In the genomic region with DNA sequence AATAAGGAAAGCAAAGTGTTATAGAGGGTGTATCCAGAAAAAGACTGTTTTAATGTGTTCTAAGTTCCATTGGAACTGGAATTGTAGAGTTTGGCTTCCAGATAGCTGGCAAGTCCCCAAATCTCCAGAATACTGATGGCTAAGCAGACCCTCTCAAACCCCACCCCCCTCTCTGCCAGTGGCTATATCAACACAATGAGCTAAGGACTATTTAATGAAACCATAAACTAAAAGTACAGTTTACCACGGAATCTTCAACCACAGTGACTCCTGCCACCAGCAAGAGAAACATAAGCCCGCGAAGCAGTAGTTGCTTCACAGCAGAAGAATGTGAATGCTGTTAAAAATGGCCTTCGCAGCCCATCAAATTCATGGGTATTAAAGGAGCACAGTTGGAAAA, we compare ENCODE assay signal across 16 mouse cellular contexts. TPM values are rescaled to one million over a fixed set of nuclear protein-coding genes. Genes with fewer than 3 reads are reported as not detected.
A peak's percentile ranks its signal among the peaks of the same experiment; 100 is the strongest.
DNase-seq lines count a peak whose midpoint lies in the region; ATAC-seq and TF ChIP-seq lines count a peak whose summit lies in the region.
"Had no signal": no experiment of that assay in that cellular context is flagged by ENCODE, and none has a peak within 500 bp of the region (broad histone marks: within the 10 kb centered on the region; RNA-seq: fewer than 3 reads in every experiment).

No protein-coding gene starts in this region.

- no peak overlapping the region for H3K9ac ChIP-seq in forebrain, embryonic 14.5 days (ENCODE audit: low read length)
- H3K9ac ChIP-seq: hindbrain, embryonic 14.5 days; liver, embryonic 15.5 days had no signal

- no peak for TF ChIP-seq POLR2A in myocyte (IDR thresholded peaks at IDR 0.05; ENCODE audit: insufficient read length, low read depth)

- TF ChIP-seq CTCF in left cerebral cortex, adult 2 months (IDR thresholded peaks at IDR 0.05): no peak

- peaks cover 6% of the 10 kb centered on the region for H3K4me1 ChIP-seq in forebrain, embryonic 14.5 days (ENCODE audit: control insufficient read depth, insufficient read depth, low read length)
- peaks cover 55% of the 10 kb centered on the region for H3K4me1 ChIP-seq in forebrain, embryonic 10.5 days
- H3K4me1 ChIP-seq: liver, embryonic 15.5 days had no signal

- peaks cover 11% of the 10 kb centered on the region; the same call in 1 of the 2 replicates for H3K27me3 ChIP-seq in forebrain, embryonic 14.5 days (replicated peaks; ENCODE audit: control insufficient read depth, insufficient read depth, low read length)
- peaks cover 33% of the 10 kb centered on the region for H3K27me3 ChIP-seq in forebrain, embryonic 10.5 days (ENCODE audit: poor library complexity, severe bottlenecking)
- H3K27me3 ChIP-seq in myocyte (ENCODE audit: control insufficient read depth, insufficient read depth, insufficient read length): no peaks in the 10 kb centered on the region

- no peak overlapping the region for H3K4me2 ChIP-seq in forebrain, embryonic 14.5 days (ENCODE audit: low read length)
- H3K4me2 ChIP-seq in myocyte (ENCODE audit: low read depth): peak overlapping the region; percentile 44
- H3K4me2 ChIP-seq: hindbrain, embryonic 14.5 days; liver, embryonic 15.5 days had no signal

- H3ac ChIP-seq in myocyte (ENCODE audit: control insufficient read depth, insufficient read length): no peak overlapping the region

- no peaks in the 10 kb centered on the region for H3K79me2 ChIP-seq in myocyte (ENCODE audit: control insufficient read depth, insufficient read depth)

- no peak overlapping the region for H3K4me3 ChIP-seq in forebrain, embryonic 14.5 days (ENCODE audit: low read depth, low read length)
- no peak overlapping the region for H3K4me3 ChIP-seq in forebrain, embryonic 10.5 days
- H3K4me3 ChIP-seq in left cerebral cortex, adult 2 months: peak overlapping the region; percentile 56
- H3K4me3 ChIP-seq in myocyte: no peak overlapping the region
- H3K4me3 ChIP-seq: liver, embryonic 15.5 days had no signal

- H3K27ac ChIP-seq in forebrain, embryonic 14.5 days (ENCODE audit: low read depth, low read length): no peak overlapping the region
- H3K27ac ChIP-seq in forebrain, embryonic 10.5 days: no peak overlapping the region
- H3K27ac ChIP-seq in left cerebral cortex, adult 2 months: no peak overlapping the region
- H3K27ac ChIP-seq: hindbrain, embryonic 14.5 days; kidney, postnatal 0 days; liver, embryonic 15.5 days had no signal

- intact Hi-C loops in left cerebral cortex, adult 2 months (cut with DNase I): no loop called here

- 77% methylated on average over 4 of the region's 4 CpGs for WGBS in forebrain, embryonic 14.5 days
- 94% methylated on average over 4 of the region's 4 CpGs for WGBS in forebrain, embryonic 10.5 days

- peak; percentile 14 for DNase-seq in forebrain, embryonic 14.5 days (ENCODE audit: low spot score)
- DNase-seq in forebrain, embryonic 10.5 days (ENCODE audit: extremely low spot score, low spot score): no peak
- no peak for DNase-seq in left cerebral cortex, adult 2 months (ENCODE audit: extremely low spot score in 1 of 2, low spot score in 2 of 2)
- DNase-seq in left cerebral cortex, adult 8-10 months (ENCODE audit: low spot score in 2 of 2): no peak
- DNase-seq in NIH3T3 (ENCODE audit: low read depth): peak; percentile 45
- DNase-seq in testis, postnatal 10 days (ENCODE audit: low spot score): no peak
- DNase-seq in thymus, postnatal 4 days: no peak
- DNase-seq: adrenal gland, postnatal 25 days; gastrocnemius, postnatal 10 days; layer of hippocampus, adult 9-11 months; right cerebral cortex, postnatal 25 days; thymus, postnatal 14 days had no signal

- no peak for ATAC-seq in forebrain, embryonic 14.5 days

- H3K9me3 ChIP-seq in forebrain, embryonic 14.5 days (replicated peaks; ENCODE audit: control insufficient read depth, low read length): no peaks in the 10 kb centered on the region
- no peaks in the 10 kb centered on the region for H3K9me3 ChIP-seq in forebrain, embryonic 10.5 days
- H3K9me3 ChIP-seq: liver, embryonic 15.5 days had no signal

- no peaks in the 10 kb centered on the region for H3K36me3 ChIP-seq in forebrain, embryonic 14.5 days (ENCODE audit: control insufficient read depth, insufficient read depth, low read length)
- H3K36me3 ChIP-seq in forebrain, embryonic 10.5 days (replicated peaks): 0 out of 2 replicates have a peak, but pooled peaks cover 5% of the 10 kb centered on the region
- H3K36me3 ChIP-seq in myocyte (ENCODE audit: control insufficient read depth, insufficient read depth): no peaks in the 10 kb centered on the region
- H3K36me3 ChIP-seq: liver, embryonic 15.5 days had no signal

TF ChIP-seq in myocyte, 11 proteins besides CTCF, POLR2A, EP300 and RAD21:
- TF ChIP-seq CEBPB (IDR thresholded peaks at IDR 0.05; ENCODE audit: insufficient read depth, poor library complexity, severe bottlenecking) (0 out of 2 replicates have a peak, but pooled peaks have one; percentile 8), TCF12 (IDR thresholded peaks at IDR 0.05; ENCODE audit: insufficient read depth, poor library complexity, severe bottlenecking) (no peak), MYOG (IDR thresholded peaks at IDR 0.05; ENCODE audit: control insufficient read depth in 1 of 3, insufficient read depth in 1 of 3, insufficient read length in 2 of 3, low read depth in 2 of 3) (no peak), REST (IDR thresholded peaks at IDR 0.05; ENCODE audit: insufficient read depth, insufficient read length) (no peak), POLR2AphosphoS2 (IDR thresholded peaks at IDR 0.05; ENCODE audit: insufficient read length, low read depth) (no peak), E2F4 (IDR thresholded peaks at IDR 0.05; ENCODE audit: insufficient read depth) (no peak)

RNA-seq across cellular contexts. Expression of a gene that starts 4.4 kb away (rescaled TPM):
- 22.9 and 24.7 TPM in 2 replicates for polyA plus RNA-seq in forebrain, embryonic 14.5 days (2014; fragmentation: Nextera tagmentation; extraction: Ambion mirVana)
- polyA plus RNA-seq in forebrain, embryonic 10.5 days (2016; fragmentation: Nextera tagmentation; extraction: Ambion mirVana): 14.3 and 15.0 TPM in 2 replicates
- total RNA-seq in left cerebral cortex, adult 2 months (2021): 100 to 1,000 TPM; 164 to 198 TPM
- 100 to 1,000 TPM; 210 to 234 (median 215) TPM for total RNA-seq in left cerebral cortex, adult 8-10 months (2022)
- polyA plus RNA-seq in myocyte (2012; fragmentation: generic; extraction: Trizol): 0.10 TPM

Comparison
In these comparisons a context has a peak if more than half of its experiments do, and no peak if none do; other contexts are left out.
1. DNase-seq: peak in forebrain, embryonic 14.5 days (single experiment) and NIH3T3 (single experiment); none in forebrain, embryonic 10.5 days (single experiment), left cerebral cortex, adult 2 months (0 of 2), left cerebral cortex, adult 8-10 months (0 of 2), testis, postnatal 10 days (single experiment) and thymus, postnatal 4 days (single experiment).
2. RNA of a gene that starts 4.4 kb away (polyA plus RNA-seq): 22.9 to 24.7 TPM in forebrain, embryonic 14.5 days and 14.3 to 15.0 TPM in forebrain, embryonic 10.5 days; 0.10 TPM in myocyte (single experiment); every median in the first group is over 10 times any median in the second.